8 mouse cellular contexts compared by ENCODE assay signal in genomic region chr6:48745959-48746889, GRCm38 (mm10). TPM values are rescaled to one million over a fixed set of nuclear protein-coding genes. Genes with fewer than 3 reads are reported as not detected.
DNase-seq lines count a peak whose midpoint lies in the region; ATAC-seq and TF ChIP-seq lines count a peak whose summit lies in the region.

Gimap5 (plus strand) TSS chr6:48746197.

- 41% methylated on average over 16 of the region's 16 CpGs for whole genome bisulfite sequencing in forebrain, embryonic 14.5 days
- WGBS in hindbrain, postnatal 0 days, result 39% methylated on average over 16 of the region's 16 CpGs
- WGBS in liver, embryonic 12.5 days (ENCODE audit: insufficient replicate concordance), result 15% methylated on average over 16 of the region's 16 CpGs
- 57% methylated on average over 16 of the region's 16 CpGs for whole genome bisulfite sequencing in olfactory bulb, adult 2 months

- ATAC-seq in forebrain, embryonic 14.5 days, result no peak
- ATAC-seq in hindbrain, postnatal 0 days, result no peak
- ATAC-seq in liver, embryonic 12.5 days, result 0 out of 2 replicates have a peak, but pooled peaks have one; percentile 23

- H3K9ac ChIP-seq in forebrain, embryonic 14.5 days (ENCODE audit: low read length), result no peak within 1 kb of the TSS
- no peak within 1 kb of the TSS for H3K9ac ChIP-seq in hindbrain, postnatal 0 days (replicated peaks; ENCODE audit: low read length)
- H3K9ac ChIP-seq in liver, embryonic 12.5 days, result no peak within 1 kb of the TSS

- DNase-seq in gastrocnemius, adult 2 months, result no peak
- no peak for DNase-seq in gastrocnemius, adult 8-10 months (ENCODE audit: low spot score in 2 of 2)
- DNase-seq in adrenal gland, adult (ENCODE audit: inconsistent age in 2 of 2, low spot score in 1 of 2), result peak; percentile 70 to 88
- DNase-seq in forebrain, embryonic 14.5 days (ENCODE audit: low spot score), result peak; percentile 52
- peak; percentile 59 for DNase-seq in hindbrain, postnatal 0 days (ENCODE audit: low spot score)
- DNase-seq in ovary, postnatal 36 days (ENCODE audit: low spot score), result no peak

- peak within 1 kb of the TSS; percentile 70 for H3K4me3 ChIP-seq in gastrocnemius, adult 2 months
- no peak within 1 kb of the TSS for H3K4me3 ChIP-seq in forebrain, embryonic 14.5 days (ENCODE audit: low read depth, low read length)
- no peak within 1 kb of the TSS for H3K4me3 ChIP-seq in hindbrain, postnatal 0 days (ENCODE audit: low read length)
- H3K4me3 ChIP-seq in liver, embryonic 12.5 days, result peak within 1 kb of the TSS; percentile 16; the same call in 1 of the 2 replicates
- no peak within 1 kb of the TSS; the same call in 1 of the 2 replicates for H3K4me3 ChIP-seq in olfactory bulb, adult 2 months (ENCODE audit: insufficient read depth, low read depth, low read length)

- peaks cover 18% of the 10 kb centered on the region for H3K27me3 ChIP-seq in forebrain, embryonic 14.5 days (replicated peaks; ENCODE audit: control insufficient read depth, insufficient read depth, low read length)
- no peaks in the 10 kb centered on the region for H3K27me3 ChIP-seq in hindbrain, postnatal 0 days (ENCODE audit: insufficient read depth, low read length)
- H3K27me3 ChIP-seq in liver, embryonic 12.5 days (replicated peaks), result peaks cover 7% of the 10 kb centered on the region; the same call in 1 of the 2 replicates

- H3K4me1 ChIP-seq in forebrain, embryonic 14.5 days (ENCODE audit: control insufficient read depth, insufficient read depth, low read length), result no peaks in the 10 kb centered on the region
- peaks cover 5% of the 10 kb centered on the region; the same call in 1 of the 2 replicates for H3K4me1 ChIP-seq in hindbrain, postnatal 0 days (ENCODE audit: insufficient read depth, low read length)
- H3K4me1 ChIP-seq in liver, embryonic 12.5 days, result peaks cover 31% of the 10 kb centered on the region
- peaks cover 25% of the 10 kb centered on the region for H3K4me1 ChIP-seq in olfactory bulb, adult 2 months (ENCODE audit: control insufficient read depth, insufficient read depth, low read length)

- H3K27ac ChIP-seq in gastrocnemius, adult 2 months, result peak within 1 kb of the TSS; percentile 83
- no peak within 1 kb of the TSS for H3K27ac ChIP-seq in forebrain, embryonic 14.5 days (ENCODE audit: low read depth, low read length)
- H3K27ac ChIP-seq in hindbrain, postnatal 0 days, result 0 out of 2 replicates have a peak within 1 kb of the TSS, but pooled peaks have one; percentile 16
- H3K27ac ChIP-seq in liver, embryonic 12.5 days, result peak within 1 kb of the TSS; percentile 48
- peak within 1 kb of the TSS; percentile 12; the same call in 1 of the 2 replicates for H3K27ac ChIP-seq in olfactory bulb, adult 2 months (ENCODE audit: insufficient read depth, low read depth, low read length)

- no peaks in the 10 kb centered on the region for H3K9me3 ChIP-seq in forebrain, embryonic 14.5 days (replicated peaks; ENCODE audit: control insufficient read depth, low read length)
- no peaks in the 10 kb centered on the region for H3K9me3 ChIP-seq in hindbrain, postnatal 0 days (ENCODE audit: low read length)
- no peaks in the 10 kb centered on the region for H3K9me3 ChIP-seq in liver, embryonic 12.5 days (replicated peaks)

- no peak for TF ChIP-seq POLR2A in olfactory bulb, adult 2 months (IDR thresholded peaks at IDR 0.05; ENCODE audit: insufficient read depth, low read depth, low read length)

- intact Hi-C loops in gastrocnemius, adult 2 months (cut with DNase I), result loop anchor here (5.0 to 10.0 kb wide), 2 partner anchors 44 to 61 kb away; partner anchors contain the start of gene Gimap4

- peak; percentile 60 for TF ChIP-seq CTCF in gastrocnemius, adult 2 months (IDR thresholded peaks at IDR 0.05)
- peak; percentile 69 for TF ChIP-seq CTCF in hindbrain, postnatal 0 days (IDR thresholded peaks at IDR 0.05; ENCODE audit: low read depth)
- TF ChIP-seq CTCF in olfactory bulb, adult 2 months (IDR thresholded peaks at IDR 0.05; ENCODE audit: insufficient read depth, low read depth, low read length), result no peak

- no peaks in the 10 kb centered on the region for H3K36me3 ChIP-seq in forebrain, embryonic 14.5 days (ENCODE audit: control insufficient read depth, insufficient read depth, low read length)
- no peaks in the 10 kb centered on the region for H3K36me3 ChIP-seq in hindbrain, postnatal 0 days (ENCODE audit: insufficient read depth, low read length)
- H3K36me3 ChIP-seq in liver, embryonic 12.5 days, result 0 out of 2 replicates have a peak, but pooled peaks cover 9% of the 10 kb centered on the region

- H3K4me2 ChIP-seq in forebrain, embryonic 14.5 days (ENCODE audit: low read length), result no peak within 1 kb of the TSS
- H3K4me2 ChIP-seq in hindbrain, postnatal 0 days (ENCODE audit: low read depth, low read length), result peak within 1 kb of the TSS; percentile 25; the same call in 1 of the 2 replicates
- peak within 1 kb of the TSS; percentile 32 for H3K4me2 ChIP-seq in liver, embryonic 12.5 days

RNA-seq across cellular contexts. Expression of gene Gimap5, which starts in this region (rescaled TPM):
- total RNA-seq in gastrocnemius, adult 2 months (2021), result 1 to 10 TPM; 1.5 to 1.6 TPM
- 1 to 10 TPM in 3 of 4 experiments, under 1 TPM in 1; 0.82 to 1.5 (median 1.2) TPM for total RNA-seq in gastrocnemius, adult 8-10 months (2022)
- 0.96 and 1.5 TPM in 2 replicates for polyA plus RNA-seq in forebrain, embryonic 14.5 days (2014; fragmentation: Nextera tagmentation; extraction: Ambion mirVana)
- total RNA-seq in hindbrain, postnatal 0 days (2014; rRNA removed), result 0.68 and 5.1 TPM in 2 replicates
- 1.9 and 2.4 TPM in 2 replicates for polyA plus RNA-seq in hindbrain, postnatal 0 days (2015; fragmentation: Nextera tagmentation; extraction: Ambion mirVana)
- 3.0 and 3.7 TPM in 2 replicates for polyA plus RNA-seq in liver, embryonic 12.5 days (2016; fragmentation: Nextera tagmentation; extraction: Ambion mirVana)
- not detected in 2 replicates for polyA plus RNA-seq in olfactory bulb, adult 2 months (2012; ENCODE audit: insufficient read depth, insufficient read length, low replicate concordance, missing spikeins)

Comparison
In these comparisons a context has a peak if more than half of its experiments do, and no peak if none do; other contexts are left out.
1. DNase-seq: peak in adrenal gland, adult (2 of 2), forebrain, embryonic 14.5 days (single experiment) and hindbrain, postnatal 0 days (single experiment); none in gastrocnemius, adult 2 months (single experiment), gastrocnemius, adult 8-10 months (0 of 2) and ovary, postnatal 36 days (single experiment).
2. H3K4me3 ChIP-seq: peak in gastrocnemius, adult 2 months (single experiment) and liver, embryonic 12.5 days (single experiment); none in forebrain, embryonic 14.5 days (single experiment), hindbrain, postnatal 0 days (single experiment) and olfactory bulb, adult 2 months (single experiment).